Mouse (Mus musculus) cortical plate, adult 2 months (tissue): Measurements from ENCODE around the gene Lamc2.

Experiments used
- CTCF ChIP-seq: fragments of 200-500 bp; IDR thresholded peaks from 2 replicates; pipeline ENCODE4 v1.5.1; 2011; ENCODE audit warnings: mild to moderate bottlenecking, control low read depth, low read length; ENCODE audit not compliant: insufficient read depth; ENCODE audit errors: extremely low read depth
- POLR2A ChIP-seq: fragments of 200-500 bp; IDR thresholded peaks from 2 replicates; pipeline ENCODE4 v1.6.1; 2011; ENCODE audit warnings: mild to moderate bottlenecking, low read length, control low read depth; ENCODE audit not compliant: insufficient read depth; ENCODE audit errors: extremely low read depth

- TF ChIP-seq POLR2A (no peak), CTCF (no peak)
These were observed 30.9 kb downstream of the Lamc2 start for GRCm38 (mm10) chr1:153155364-153155763.
